Mouse (Mus musculus): Measurements from ENCODE around the gene Cyp2d22.
"Not testable (repeated sequence)": the region's sequence is repeated elsewhere in the genome, so short reads cannot be mapped to it uniquely, and the experiment has no call there.

Gene Cyp2d22

GRCm38 (mm10) chr15:82379871-82380713, at the start of gene Cyp2d22:
Cyp2d22 (minus strand) TSS chr15:82380260.
- DNase-seq = peak; percentile 67 to 78

GRCm38 (mm10) chr15:82423471-82423870, 43.4 kb upstream of the Cyp2d22 start:
- no peak for DNase-seq

- DNase-seq = no peak
These were observed 42.9 kb upstream of the Cyp2d22 start for GRCm38 (mm10) chr15:82422935-82423334.

GRCm38 (mm10) chr15:82418616-82419015, 38.6 kb upstream of the Cyp2d22 start:
- no peak for DNase-seq

- peak; percentile 89 to 93 for DNase-seq
These were observed 37.0 kb upstream of the Cyp2d22 start for GRCm38 (mm10) chr15:82416797-82417789.

- no peak for DNase-seq
These were observed 27.5 kb upstream of the Cyp2d22 start for GRCm38 (mm10) chr15:82407536-82407935.

- DNase-seq = no peak
These were observed 26.9 kb upstream of the Cyp2d22 start, which contains the start of gene Cyp2d10 for GRCm38 (mm10) chr15:82406981-82407380. Cyp2d10 (minus strand) TSS chr15:82407195.

GRCm38 (mm10) chr15:82404163-82404562, 24.1 kb upstream of the Cyp2d22 start:
- no peak for DNase-seq

- DNase-seq = no peak
These were observed 23.5 kb upstream of the Cyp2d22 start for GRCm38 (mm10) chr15:82403606-82404005.

- no peak for DNase-seq
These were observed 22.7 kb upstream of the Cyp2d22 start for GRCm38 (mm10) chr15:82402741-82403140.

GRCm38 (mm10) chr15:82402106-82402505, 22.0 kb upstream of the Cyp2d22 start:
- DNase-seq = no peak

GRCm38 (mm10) chr15:82401516-82401915, 21.5 kb upstream of the Cyp2d22 start:
- DNase-seq = no peak

- DNase-seq = not testable (repeated sequence)
These were observed 15.9 kb upstream of the Cyp2d22 start for GRCm38 (mm10) chr15:82395955-82396354.

GRCm38 (mm10) chr15:82393922-82394321, 13.9 kb upstream of the Cyp2d22 start, which contains the start of gene Cyp2d11:
Cyp2d11 (minus strand) TSS chr15:82394022.
- not testable (repeated sequence) for DNase-seq

GRCm38 (mm10) chr15:82389916-82390315, 9.9 kb upstream of the Cyp2d22 start:
- DNase-seq = not testable (repeated sequence)

- DNase-seq = no peak
These were observed 5.7 kb upstream of the Cyp2d22 start for GRCm38 (mm10) chr15:82385729-82386128.

GRCm38 (mm10) chr15:82382441-82382840, 2.4 kb upstream of the Cyp2d22 start:
- DNase-seq = no peak

GRCm38 (mm10) chr15:82380714-82381062, 628 bp upstream of the Cyp2d22 start:
- no peak for DNase-seq

GRCm38 (mm10) chr15:82379511-82379870, 569 bp downstream of the Cyp2d22 start:
- DNase-seq = no peak

GRCm38 (mm10) chr15:82378261-82379180, 1.5 kb downstream of the Cyp2d22 start:
- no peak for DNase-seq

GRCm38 (mm10) chr15:82377701-82378100, 2.4 kb downstream of the Cyp2d22 start:
- DNase-seq = no peak

Measured in cerebellum, adult 18-20 months (tissue).